Mouse (Mus musculus): Measurements from ENCODE around the gene Appl1.
"Not testable (repeated sequence)": the region's sequence is repeated elsewhere in the genome, so short reads cannot be mapped to it uniquely, and the experiment has no call there.

Appl1 gene

DNA sequence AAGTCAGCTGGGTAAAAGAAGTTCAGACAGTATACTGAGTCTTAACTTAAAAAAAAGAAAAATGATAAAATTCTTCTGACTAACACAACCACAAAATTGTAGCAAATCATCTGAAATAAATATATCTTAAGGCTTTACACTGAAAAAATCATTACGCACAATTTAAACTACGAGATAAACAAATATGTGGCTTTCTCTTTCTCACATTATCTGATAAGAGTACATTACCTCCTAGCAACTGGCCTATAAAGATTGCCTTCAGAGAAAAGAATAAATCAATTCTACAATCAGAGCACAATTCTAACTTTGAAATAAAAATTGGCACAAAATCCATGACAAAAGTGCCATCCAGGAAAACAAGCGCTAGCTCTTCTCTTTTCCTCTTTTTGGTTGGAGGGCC lies 1.9 kb downstream of the Appl1 start:
- no peak for DNase-seq (ENCODE audit: inconsistent ontology term)

- DNase-seq (ENCODE audit: inconsistent ontology term): no peak
Measured at GRCm38 (mm10) chr14:26960518-26960917, 10.5 kb downstream of the Appl1 start.

DNA sequence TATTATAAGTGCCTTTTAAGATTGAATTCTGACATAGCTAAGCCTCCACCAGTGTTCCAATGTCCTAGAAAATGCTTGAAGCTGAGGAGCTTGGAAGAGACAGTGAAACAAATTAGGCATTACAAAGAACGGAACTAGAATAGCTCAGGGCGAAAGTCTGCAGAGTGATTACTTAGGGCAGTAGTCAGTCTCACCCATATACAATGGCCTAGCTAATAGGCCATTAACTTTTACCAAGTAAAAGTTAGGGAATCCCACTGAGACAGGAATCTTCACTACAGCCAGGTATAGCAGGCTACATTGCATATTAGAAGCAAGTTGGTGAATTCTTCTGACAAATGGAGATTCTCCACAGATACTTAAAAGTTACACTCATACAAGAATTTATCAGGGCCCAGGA lies 14.9 kb downstream of the Appl1 start:
- DNase-seq (ENCODE audit: inconsistent ontology term): not testable (repeated sequence)

DNA sequence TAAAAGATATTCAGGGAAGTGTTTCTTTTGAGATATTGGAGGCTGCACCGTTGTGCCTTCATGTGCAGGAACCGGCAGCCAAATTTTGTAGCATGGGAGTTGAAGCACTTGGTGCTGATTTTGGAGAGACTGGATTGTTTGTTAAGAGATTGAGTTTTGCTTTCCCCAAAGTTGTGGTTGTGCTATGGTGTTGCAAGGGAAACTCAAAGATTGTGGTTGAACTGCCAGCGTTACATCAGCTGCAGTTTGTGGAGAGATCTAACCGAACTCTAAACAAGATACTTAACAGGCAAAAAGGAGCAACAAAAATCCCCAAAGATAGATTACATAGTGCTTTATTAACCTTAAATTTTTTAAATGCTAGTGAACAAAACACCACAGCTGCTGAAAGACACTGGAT lies 35.5 kb downstream of the Appl1 start:
- DNase-seq (ENCODE audit: inconsistent ontology term): no peak

- no peak for DNase-seq (ENCODE audit: inconsistent ontology term)
Measured at GRCm38 (mm10) chr14:26934891-26935290, 36.1 kb downstream of the Appl1 start.

DNA sequence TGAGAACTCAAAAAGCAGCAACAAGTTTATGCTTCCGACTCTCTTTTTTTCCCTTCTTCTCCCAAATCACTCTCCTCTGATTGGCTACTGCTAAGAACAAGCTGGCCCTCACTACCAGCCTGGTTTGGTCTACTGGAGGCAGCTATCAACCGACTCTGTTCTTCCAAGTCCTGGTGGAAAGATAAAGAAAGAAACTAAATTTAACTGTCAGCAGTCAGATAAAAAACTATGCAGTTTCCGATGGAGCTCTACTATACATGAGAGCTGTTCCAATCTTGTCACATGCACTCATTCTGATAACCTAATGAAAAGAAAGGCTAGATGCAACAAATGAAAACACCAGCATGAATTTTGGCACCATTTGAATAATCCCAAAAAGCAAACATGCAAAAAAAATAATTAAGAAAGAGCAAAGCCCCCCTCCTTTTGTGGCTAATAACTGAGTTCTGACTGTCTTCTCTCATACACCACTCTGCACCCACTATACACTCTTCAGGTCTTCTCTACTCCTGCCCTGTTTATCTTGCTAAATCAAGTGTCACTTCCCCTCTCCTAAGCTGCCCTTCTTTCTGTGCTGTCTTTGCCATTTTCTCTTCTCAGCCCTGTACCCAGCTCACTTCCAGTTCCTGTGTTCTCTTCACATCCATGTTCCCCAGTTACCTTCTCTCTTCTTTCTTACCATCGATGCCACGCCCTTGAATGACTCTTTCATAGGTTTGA lies 47.2 kb downstream of the Appl1 start:
- no peak for DNase-seq (ENCODE audit: inconsistent ontology term)

GRCm38 (mm10) chr14:26919310-26919709 lies 51.7 kb downstream of the Appl1 start:
- DNase-seq (ENCODE audit: inconsistent ontology term): no peak

GRCm38 (mm10) chr14:26913681-26914268 lies 57.3 kb downstream of the Appl1 start:
- peak; percentile 88 for DNase-seq (ENCODE audit: inconsistent ontology term)

DNA sequence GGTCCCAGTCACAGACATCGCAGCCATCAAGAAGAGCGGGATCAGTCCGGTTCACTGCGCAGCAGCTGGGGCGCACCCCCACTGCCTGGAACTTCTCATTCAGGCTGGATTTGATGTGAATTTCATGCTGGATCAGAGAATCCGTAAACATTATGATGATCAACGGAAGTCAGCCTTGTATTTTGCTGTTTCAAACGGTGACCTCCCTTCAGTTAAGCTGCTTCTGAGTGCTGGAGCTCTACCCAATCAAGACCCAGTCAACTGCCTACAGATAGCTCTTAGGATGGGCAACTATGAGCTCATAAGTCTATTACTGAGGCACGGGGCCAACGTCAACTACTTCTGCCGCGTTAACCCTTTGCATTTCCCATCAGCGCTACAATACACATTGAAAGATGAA lies 59.2 kb downstream of the Appl1 start:
- DNase-seq (ENCODE audit: inconsistent ontology term): no peak

- peak; percentile 47 for DNase-seq (ENCODE audit: inconsistent ontology term)
Measured at GRCm38 (mm10) chr14:26911201-26911600, 59.8 kb downstream of the Appl1 start.

GRCm38 (mm10) chr14:26910461-26910860 lies 60.6 kb downstream of the Appl1 start:
- DNase-seq (ENCODE audit: inconsistent ontology term): not testable (repeated sequence)

DNA sequence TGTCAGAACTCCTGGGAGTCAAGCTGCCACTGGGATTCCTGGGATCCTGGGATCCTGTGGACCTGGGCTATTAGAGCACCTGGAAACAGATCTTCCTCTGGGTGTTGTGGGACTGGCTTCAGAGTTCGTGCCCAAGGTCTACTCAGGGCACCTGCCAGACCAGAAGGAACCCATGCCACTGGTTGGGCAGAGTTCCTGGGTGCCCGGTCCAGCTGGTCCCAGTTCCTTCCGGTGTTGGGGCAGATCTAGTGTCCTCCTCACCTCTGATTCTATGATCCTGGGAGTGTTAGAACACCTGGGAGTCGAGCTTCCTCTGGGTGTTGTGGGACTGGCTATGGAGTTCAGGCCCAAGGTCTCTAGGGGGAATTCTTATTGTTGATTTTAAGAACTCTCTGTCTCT lies 63.6 kb downstream of the Appl1 start:
- no peak for DNase-seq (ENCODE audit: inconsistent ontology term)

DNA sequence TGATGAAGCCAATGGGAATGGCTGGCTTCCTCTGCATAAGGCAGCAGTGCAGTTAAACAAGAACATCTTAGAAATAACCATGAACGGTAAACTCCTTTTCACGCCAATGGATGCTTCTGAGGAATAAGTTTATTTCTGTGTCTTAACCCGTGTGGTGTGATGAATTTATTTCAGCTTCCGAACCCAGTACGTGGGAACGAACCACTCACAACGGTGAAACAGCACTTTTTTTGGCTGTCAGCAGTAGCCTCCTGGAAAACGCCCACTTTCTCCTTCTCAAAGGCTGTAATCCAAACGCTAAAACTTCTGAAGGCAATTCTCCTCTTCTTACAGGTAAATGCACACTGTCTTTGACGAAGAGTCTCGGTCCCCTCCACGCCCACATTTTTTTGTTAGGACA lies 70.1 kb downstream of the Appl1 start:
- no peak for DNase-seq (ENCODE audit: inconsistent ontology term)

- DNase-seq (ENCODE audit: inconsistent ontology term): no peak
Measured at GRCm38 (mm10) chr14:26899490-26899889, 71.5 kb downstream of the Appl1 start.

DNA sequence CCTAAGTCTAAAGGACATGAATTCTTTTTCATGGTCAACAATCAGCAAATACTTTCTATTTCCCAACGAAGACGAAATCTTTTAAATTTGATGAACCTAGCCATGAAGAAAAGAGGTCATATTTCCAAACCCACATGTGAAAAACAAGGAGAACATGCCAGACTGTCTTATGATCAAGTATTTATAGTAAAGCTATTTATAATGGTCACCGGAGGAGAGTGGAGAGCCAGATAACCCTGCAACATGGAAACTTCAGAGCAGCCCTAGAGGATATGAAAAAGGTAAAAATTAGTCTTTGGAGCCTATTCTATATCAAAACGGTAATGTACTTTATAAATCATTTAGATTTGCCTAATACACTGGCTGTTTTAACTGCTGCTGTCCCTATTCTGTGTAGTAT lies 76.6 kb downstream of the Appl1 start, which contains the start of gene Asb14:
Asb14 (plus strand) TSS at position 166 of the 400 bp plus-strand sequence.
- no peak for DNase-seq (ENCODE audit: inconsistent ontology term)

- DNase-seq (ENCODE audit: inconsistent ontology term): no peak
Measured at GRCm38 (mm10) chr14:26890777-26891176, 80.3 kb downstream of the Appl1 start.

- no peak for DNase-seq (ENCODE audit: inconsistent ontology term)
Measured at GRCm38 (mm10) chr14:26887244-26887643, 83.8 kb downstream of the Appl1 start.

GRCm38 (mm10) chr14:26881700-26882099 lies 89.3 kb downstream of the Appl1 start:
- DNase-seq (ENCODE audit: inconsistent ontology term): no peak

GRCm38 (mm10) chr14:26879976-26880375 lies 91.1 kb downstream of the Appl1 start:
- no peak for DNase-seq (ENCODE audit: inconsistent ontology term)

DNA sequence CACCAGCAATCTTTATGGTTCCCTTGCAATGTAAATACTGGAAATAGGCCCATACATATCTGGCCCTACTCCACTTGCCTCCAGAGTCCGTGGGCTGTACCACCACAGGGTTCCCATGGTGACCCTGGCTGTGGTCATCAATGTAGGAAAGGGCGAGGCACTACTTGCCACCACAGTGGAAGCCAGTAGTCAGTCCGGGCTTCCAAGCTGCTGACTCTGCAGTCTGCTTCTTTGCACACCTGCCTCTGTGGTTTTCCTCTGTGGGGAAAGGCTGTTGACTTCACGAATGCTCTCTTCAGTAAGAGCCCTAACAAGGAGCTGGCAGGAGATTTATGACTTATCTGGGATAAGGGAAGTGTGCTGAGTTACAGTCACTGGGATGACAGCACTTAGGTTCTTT lies 92.3 kb downstream of the Appl1 start:
- no peak for DNase-seq (ENCODE audit: inconsistent ontology term)

Measured in Muller cell, postnatal 12 days (primary cell).